Mouse (Mus musculus): ENCODE data around the gene Abcb1b. TPM values are rescaled to one million over a fixed set of nuclear protein-coding genes. Genes with fewer than 3 reads are reported as not detected.
"Not testable (repeated sequence)": the region's sequence is repeated elsewhere in the genome, so short reads cannot be mapped to it uniquely, and the experiment has no call there.

The Abcb1b gene
- polyA plus RNA-seq, 1 experiment from 2014 or later = 1.6 TPM

GRCm38 (mm10) chr5:8850851-8851250, 52.9 kb downstream of the Abcb1b start:
- H3K27me3 ChIP-seq (replicated peaks; ENCODE audit: control insufficient read depth, insufficient read depth, low read length) = no peaks in the 10 kb centered on the region
- no peaks in the 10 kb centered on the region for H3K4me1 ChIP-seq (replicated peaks; ENCODE audit: control insufficient read depth, insufficient read depth, low read length)
- H3K27ac ChIP-seq (ENCODE audit: low read depth) = no peak overlapping the region
- H3K9ac ChIP-seq (ENCODE audit: low read length) = no peak overlapping the region
- no peak overlapping the region for H3K4me2 ChIP-seq (ENCODE audit: low read length)
- ATAC-seq (replicated peaks; ENCODE audit: low FRiP score, low TSS enrichment, low read depth) (no peak), DNase-seq (ENCODE audit: low spot score) (no peak)
- H3K4me3 ChIP-seq (ENCODE audit: low read depth, low read length) = no peak overlapping the region
- H3K9me3 ChIP-seq (ENCODE audit: control insufficient read depth, low read length) = no peaks in the 10 kb centered on the region
- no peaks in the 10 kb centered on the region for H3K36me3 ChIP-seq (ENCODE audit: control insufficient read depth, insufficient read depth, low read length)
- 69% methylated on average over 4 of the region's 4 CpGs for WGBS

GRCm38 (mm10) chr5:8857201-8857600, 59.3 kb downstream of the Abcb1b start:
- Histone ChIP-seq H3K9me3 (ENCODE audit: control insufficient read depth, low read length) (no peaks in the 10 kb centered on the region), H3K4me2 (ENCODE audit: low read length) (no peak overlapping the region), H3K9ac (ENCODE audit: low read length) (no peak overlapping the region), H3K36me3 (ENCODE audit: control insufficient read depth, insufficient read depth, low read length) (no peaks in the 10 kb centered on the region), H3K27ac (ENCODE audit: low read depth) (no peak overlapping the region), H3K4me3 (ENCODE audit: low read depth, low read length) (no peak overlapping the region), H3K4me1 (replicated peaks; ENCODE audit: control insufficient read depth, insufficient read depth, low read length) (no peaks in the 10 kb centered on the region), H3K27me3 (replicated peaks; ENCODE audit: control insufficient read depth, insufficient read depth, low read length) (no peaks in the 10 kb centered on the region)
- ATAC-seq (replicated peaks; ENCODE audit: low FRiP score, low TSS enrichment, low read depth) (no peak), DNase-seq (ENCODE audit: low spot score) (peak; percentile 34)
- 74% methylated on average over 6 of the region's 6 CpGs for WGBS

DNA sequence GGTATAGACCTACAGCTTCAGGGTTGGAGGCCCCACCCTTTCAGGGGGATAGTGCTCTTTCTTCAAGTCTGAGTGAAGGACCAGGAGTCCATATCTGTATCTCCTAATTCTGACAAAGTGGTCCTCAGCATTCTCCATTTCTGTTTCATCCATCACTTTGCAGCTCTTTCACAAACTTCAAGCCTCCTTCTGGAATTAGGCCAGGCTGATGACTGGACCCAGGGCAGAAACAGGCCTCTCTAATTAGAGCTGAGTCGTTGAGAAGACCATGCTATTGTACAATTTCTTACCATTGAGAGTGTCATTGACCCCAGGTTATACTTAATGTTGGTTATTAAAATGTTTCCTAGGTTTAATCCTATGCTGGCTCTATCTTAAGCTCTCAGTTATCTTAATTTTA, 63.9 kb downstream of the Abcb1b start:
- DNase-seq (ENCODE audit: low spot score) = peak; percentile 31
- Histone ChIP-seq H3K27me3 (replicated peaks; ENCODE audit: control insufficient read depth, insufficient read depth, low read length) (no peaks in the 10 kb centered on the region), H3K4me2 (ENCODE audit: low read length) (no peak overlapping the region), H3K9me3 (ENCODE audit: control insufficient read depth, low read length) (no peaks in the 10 kb centered on the region), H3K9ac (ENCODE audit: low read length) (no peak overlapping the region), H3K4me3 (ENCODE audit: low read depth, low read length) (no peak overlapping the region), H3K36me3 (ENCODE audit: control insufficient read depth, insufficient read depth, low read length) (no peaks in the 10 kb centered on the region), H3K4me1 (replicated peaks; ENCODE audit: control insufficient read depth, insufficient read depth, low read length) (no peaks in the 10 kb centered on the region; the same call in 1 of the 2 replicates), H3K27ac (ENCODE audit: low read depth) (no peak overlapping the region)
- WGBS = 66% methylated on average over 1 of the region's 1 CpGs
- no peak for ATAC-seq (replicated peaks; ENCODE audit: low FRiP score, low TSS enrichment, low read depth)

GRCm38 (mm10) chr5:8863580-8864337, 65.8 kb downstream of the Abcb1b start:
- DNase-seq (ENCODE audit: low spot score) (no peak), ATAC-seq (replicated peaks; ENCODE audit: low FRiP score, low TSS enrichment, low read depth) (no peak)
- no peaks in the 10 kb centered on the region for H3K27me3 ChIP-seq (replicated peaks; ENCODE audit: control insufficient read depth, insufficient read depth, low read length)
- WGBS = 51% methylated on average over 14 of the region's 14 CpGs
- H3K4me1 ChIP-seq (replicated peaks; ENCODE audit: control insufficient read depth, insufficient read depth, low read length) = no peaks in the 10 kb centered on the region; the same call in 1 of the 2 replicates
- no peaks in the 10 kb centered on the region for H3K9me3 ChIP-seq (ENCODE audit: control insufficient read depth, low read length)
- H3K4me3 ChIP-seq (ENCODE audit: low read depth, low read length) = no peak overlapping the region
- no peaks in the 10 kb centered on the region for H3K36me3 ChIP-seq (ENCODE audit: control insufficient read depth, insufficient read depth, low read length)
- H3K4me2 ChIP-seq (ENCODE audit: low read length) = no peak overlapping the region
- H3K9ac ChIP-seq (ENCODE audit: low read length) = no peak overlapping the region
- no peak overlapping the region for H3K27ac ChIP-seq (ENCODE audit: low read depth)

- H3K27ac ChIP-seq (ENCODE audit: low read depth); DNase-seq (ENCODE audit: low spot score); H3K27me3 ChIP-seq (replicated peaks; ENCODE audit: control insufficient read depth, insufficient read depth, low read length); H3K9me3 ChIP-seq (ENCODE audit: control insufficient read depth, low read length); H3K4me1 ChIP-seq (replicated peaks; ENCODE audit: control insufficient read depth, insufficient read depth, low read length); H3K36me3 ChIP-seq (ENCODE audit: control insufficient read depth, insufficient read depth, low read length); ATAC-seq (replicated peaks; ENCODE audit: low FRiP score, low TSS enrichment, low read depth); H3K4me3 ChIP-seq (ENCODE audit: low read depth, low read length); H3K9ac ChIP-seq (ENCODE audit: low read length); H3K4me2 ChIP-seq (ENCODE audit: low read length): not testable (repeated sequence)
- WGBS = 96% methylated on average over 11 of the region's 11 CpGs
These were observed 67.7 kb downstream of the Abcb1b start for GRCm38 (mm10) chr5:8865630-8866029.

- Histone ChIP-seq H3K27me3 (replicated peaks; ENCODE audit: control insufficient read depth, insufficient read depth, low read length) (no peaks in the 10 kb centered on the region), H3K4me3 (ENCODE audit: low read depth, low read length) (no peak overlapping the region), H3K4me2 (ENCODE audit: low read length) (no peak overlapping the region), H3K9ac (ENCODE audit: low read length) (no peak overlapping the region), H3K4me1 (replicated peaks; ENCODE audit: control insufficient read depth, insufficient read depth, low read length) (no peaks in the 10 kb centered on the region; the same call in 1 of the 2 replicates), H3K27ac (ENCODE audit: low read depth) (no peak overlapping the region), H3K36me3 (ENCODE audit: control insufficient read depth, insufficient read depth, low read length) (no peaks in the 10 kb centered on the region), H3K9me3 (ENCODE audit: control insufficient read depth, low read length) (no peaks in the 10 kb centered on the region)
- DNase-seq (ENCODE audit: low spot score) = no peak
- ATAC-seq (replicated peaks; ENCODE audit: low FRiP score, low TSS enrichment, low read depth) = no peak
- 69% methylated on average over 5 of the region's 5 CpGs for WGBS
These were observed 68.4 kb downstream of the Abcb1b start for GRCm38 (mm10) chr5:8866366-8866765.

DNA sequence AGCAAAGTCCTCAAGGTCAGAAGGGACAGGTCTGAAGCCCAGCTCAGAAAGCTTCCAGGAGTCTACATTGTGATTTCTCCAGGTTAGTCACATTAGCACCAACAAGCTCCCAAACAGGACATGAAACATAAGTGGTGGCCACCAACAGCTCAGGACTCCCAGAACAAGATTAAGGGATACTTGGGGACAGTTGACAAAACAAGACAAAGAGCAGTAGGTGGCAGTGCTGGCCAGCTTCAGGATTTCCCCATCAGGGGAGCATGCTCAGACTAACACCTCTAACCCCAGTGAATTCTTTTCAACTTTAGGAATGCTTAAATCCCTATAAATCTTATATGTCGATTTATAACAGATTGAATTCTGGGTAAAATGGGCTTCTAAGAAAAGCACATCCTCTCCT, 70.1 kb downstream of the Abcb1b start:
- DNase-seq (ENCODE audit: low spot score) (no peak), ATAC-seq (replicated peaks; ENCODE audit: low FRiP score, low TSS enrichment, low read depth) (no peak)
- no peaks in the 10 kb centered on the region; the same call in 1 of the 2 replicates for H3K4me1 ChIP-seq (replicated peaks; ENCODE audit: control insufficient read depth, insufficient read depth, low read length)
- H3K27ac ChIP-seq (ENCODE audit: low read depth) = no peak overlapping the region
- WGBS = 18% methylated on average over 1 of the region's 1 CpGs
- no peak overlapping the region for H3K9ac ChIP-seq (ENCODE audit: low read length)
- no peaks in the 10 kb centered on the region for H3K9me3 ChIP-seq (ENCODE audit: control insufficient read depth, low read length)
- H3K4me2 ChIP-seq (ENCODE audit: low read length) = no peak overlapping the region
- no peak overlapping the region for H3K4me3 ChIP-seq (ENCODE audit: low read depth, low read length)
- H3K36me3 ChIP-seq (ENCODE audit: control insufficient read depth, insufficient read depth, low read length) = no peaks in the 10 kb centered on the region
- no peaks in the 10 kb centered on the region for H3K27me3 ChIP-seq (replicated peaks; ENCODE audit: control insufficient read depth, insufficient read depth, low read length)

GRCm38 (mm10) chr5:8872979-8873915, 75.3 kb downstream of the Abcb1b start:
- Histone ChIP-seq H3K4me1 (replicated peaks; ENCODE audit: control insufficient read depth, insufficient read depth, low read length) (no peaks in the 10 kb centered on the region), H3K9ac (ENCODE audit: low read length) (no peak overlapping the region), H3K27me3 (replicated peaks; ENCODE audit: control insufficient read depth, insufficient read depth, low read length) (no peaks in the 10 kb centered on the region), H3K9me3 (ENCODE audit: control insufficient read depth, low read length) (no peaks in the 10 kb centered on the region), H3K27ac (ENCODE audit: low read depth) (no peak overlapping the region), H3K4me2 (ENCODE audit: low read length) (no peak overlapping the region), H3K36me3 (ENCODE audit: control insufficient read depth, insufficient read depth, low read length) (no peaks in the 10 kb centered on the region), H3K4me3 (ENCODE audit: low read depth, low read length) (no peak overlapping the region)
- 86% methylated on average over 6 of the region's 6 CpGs for WGBS
- DNase-seq (ENCODE audit: low spot score) (no peak), ATAC-seq (replicated peaks; ENCODE audit: low FRiP score, low TSS enrichment, low read depth) (no peak)
